Mouse (Mus musculus): ENCODE results near the gene Hoxc6. TPM values are rescaled to one million over a fixed set of nuclear protein-coding genes. Genes with fewer than 3 reads are reported as not detected.

The Hoxc6 gene
- polyA plus RNA-seq, 1 experiment from 2014 or later, result 0.25 TPM

- ATAC-seq (ENCODE audit: extremely low read depth, insufficient number of reproducible peaks, low FRiP score, low TSS enrichment), result no peak
- under 1% methylated on average over 88 of the region's 88 CpGs for WGBS
- peak overlapping the region; percentile 42 for H3K4me3 ChIP-seq
- H3K4me1 ChIP-seq, result peaks cover 13% of the 10 kb centered on the region
- no peaks in the 10 kb centered on the region for H3K9me3 ChIP-seq
- H3K27me3 ChIP-seq (replicated peaks), result peaks cover 100% of the 10 kb centered on the region
- H3K4me2 ChIP-seq, result peak overlapping the region; percentile 62
- H3K27ac ChIP-seq (replicated peaks), result no peak overlapping the region
- H3K36me3 ChIP-seq, result no peaks in the 10 kb centered on the region
- no peak overlapping the region for H3K9ac ChIP-seq
Observed at GRCm38 (mm10) chr15:102981379-102982288, 16.4 kb upstream of the Hoxc6 start.

GRCm38 (mm10) chr15:102983716-102984115, 14.3 kb upstream of the Hoxc6 start:
- no peak overlapping the region for H3K4me3 ChIP-seq
- H3K9ac ChIP-seq, result no peak overlapping the region
- no peak for ATAC-seq (ENCODE audit: extremely low read depth, insufficient number of reproducible peaks, low FRiP score, low TSS enrichment)
- no peak overlapping the region for H3K27ac ChIP-seq (replicated peaks)
- 1% methylated on average over 12 of the region's 12 CpGs for WGBS
- H3K9me3 ChIP-seq, result no peaks in the 10 kb centered on the region
- H3K36me3 ChIP-seq, result no peaks in the 10 kb centered on the region
- H3K4me1 ChIP-seq, result peaks cover 8% of the 10 kb centered on the region
- no peak overlapping the region for H3K4me2 ChIP-seq
- peaks cover 100% of the 10 kb centered on the region for H3K27me3 ChIP-seq (replicated peaks)

- WGBS, result 2% methylated on average over 10 of the region's 10 CpGs
- ATAC-seq (ENCODE audit: extremely low read depth, insufficient number of reproducible peaks, low FRiP score, low TSS enrichment), result no peak
- Histone ChIP-seq H3K9me3 (no peaks in the 10 kb centered on the region), H3K27ac (replicated peaks) (no peak overlapping the region), H3K9ac (no peak overlapping the region), H3K4me2 (no peak overlapping the region), H3K4me1 (peaks cover 8% of the 10 kb centered on the region), H3K36me3 (no peaks in the 10 kb centered on the region), H3K4me3 (no peak overlapping the region), H3K27me3 (replicated peaks) (peaks cover 100% of the 10 kb centered on the region)
Observed at GRCm38 (mm10) chr15:102984521-102984920, 13.5 kb upstream of the Hoxc6 start.

GRCm38 (mm10) chr15:102984925-102985324, 13.1 kb upstream of the Hoxc6 start:
- WGBS, result 7% methylated on average over 3 of the region's 3 CpGs
- Histone ChIP-seq H3K4me1 (peaks cover 8% of the 10 kb centered on the region), H3K4me2 (no peak overlapping the region), H3K36me3 (no peaks in the 10 kb centered on the region), H3K9me3 (no peaks in the 10 kb centered on the region), H3K4me3 (no peak overlapping the region), H3K27me3 (replicated peaks) (peaks cover 100% of the 10 kb centered on the region), H3K27ac (replicated peaks) (no peak overlapping the region), H3K9ac (no peak overlapping the region)
- no peak for ATAC-seq (ENCODE audit: extremely low read depth, insufficient number of reproducible peaks, low FRiP score, low TSS enrichment)

GRCm38 (mm10) chr15:102987124-102987833, 10.8 kb upstream of the Hoxc6 start:
- ATAC-seq (ENCODE audit: extremely low read depth, insufficient number of reproducible peaks, low FRiP score, low TSS enrichment), result no peak
- no peak overlapping the region for H3K4me3 ChIP-seq
- WGBS, result 3% methylated on average over 21 of the region's 21 CpGs

GRCm38 (mm10) chr15:102988078-102988477, 10.0 kb upstream of the Hoxc6 start:
- no peaks in the 10 kb centered on the region for H3K36me3 ChIP-seq
- H3K4me2 ChIP-seq, result no peak overlapping the region
- no peak for ATAC-seq (ENCODE audit: extremely low read depth, insufficient number of reproducible peaks, low FRiP score, low TSS enrichment)
- no peak overlapping the region for H3K4me3 ChIP-seq
- WGBS, result 16% methylated on average over 5 of the region's 5 CpGs
- no peak overlapping the region for H3K27ac ChIP-seq (replicated peaks)
- no peak overlapping the region for H3K9ac ChIP-seq
- H3K9me3 ChIP-seq, result no peaks in the 10 kb centered on the region
- peaks cover 100% of the 10 kb centered on the region for H3K27me3 ChIP-seq (replicated peaks)
- peaks cover 5% of the 10 kb centered on the region; the same call in 1 of the 2 replicates for H3K4me1 ChIP-seq

More at GRCm38 (mm10) chr15:102987124-102987833, 10.8 kb upstream of the Hoxc6 start:
- Histone ChIP-seq H3K27ac (replicated peaks) (no peak overlapping the region), H3K27me3 (replicated peaks) (peaks cover 100% of the 10 kb centered on the region), H3K36me3 (no peaks in the 10 kb centered on the region), H3K4me1 (peaks cover 5% of the 10 kb centered on the region; the same call in 1 of the 2 replicates), H3K9me3 (no peaks in the 10 kb centered on the region), H3K9ac (no peak overlapping the region), H3K4me2 (no peak overlapping the region)

GRCm38 (mm10) chr15:102990461-102991397, 7.3 kb upstream of the Hoxc6 start, which contains the start of gene Hoxc8:
Gene Hoxc8, plus strand, starts transcription at chr15:102990607.
- H3K36me3 ChIP-seq, result no peaks in the 10 kb centered on the region
- peak within 1 kb of the TSS; percentile 24 for H3K4me3 ChIP-seq
- H3K27ac ChIP-seq (replicated peaks), result no peak within 1 kb of the TSS
- no peak for ATAC-seq (ENCODE audit: extremely low read depth, insufficient number of reproducible peaks, low FRiP score, low TSS enrichment)
- H3K4me2 ChIP-seq, result peak within 1 kb of the TSS; percentile 40
- H3K9me3 ChIP-seq, result no peaks in the 10 kb centered on the region
- H3K4me1 ChIP-seq, result peaks cover 5% of the 10 kb centered on the region; the same call in 1 of the 2 replicates
- H3K9ac ChIP-seq, result no peak within 1 kb of the TSS
- peaks cover 99% of the 10 kb centered on the region for H3K27me3 ChIP-seq (replicated peaks)
- WGBS, result 2% methylated on average over 69 of the region's 69 CpGs

- ATAC-seq (ENCODE audit: extremely low read depth, insufficient number of reproducible peaks, low FRiP score, low TSS enrichment), result no peak
- Histone ChIP-seq H3K27me3 (replicated peaks) (peaks cover 99% of the 10 kb centered on the region), H3K4me1 (peaks cover 5% of the 10 kb centered on the region; the same call in 1 of the 2 replicates), H3K4me3 (no peak overlapping the region), H3K9me3 (no peaks in the 10 kb centered on the region), H3K27ac (replicated peaks) (no peak overlapping the region), H3K9ac (no peak overlapping the region), H3K36me3 (no peaks in the 10 kb centered on the region), H3K4me2 (no peak overlapping the region)
- whole genome bisulfite sequencing, result 3% methylated on average over 7 of the region's 7 CpGs
Observed at GRCm38 (mm10) chr15:102991782-102992181, 6.3 kb upstream of the Hoxc6 start.

GRCm38 (mm10) chr15:102992206-102992605, 5.9 kb upstream of the Hoxc6 start:
- H3K4me3 ChIP-seq, result no peak overlapping the region
- H3K4me2 ChIP-seq, result no peak overlapping the region
- no peak overlapping the region for H3K9ac ChIP-seq
- no peaks in the 10 kb centered on the region for H3K9me3 ChIP-seq
- no peaks in the 10 kb centered on the region for H3K36me3 ChIP-seq
- no peak overlapping the region for H3K27ac ChIP-seq (replicated peaks)
- H3K4me1 ChIP-seq, result peaks cover 5% of the 10 kb centered on the region; the same call in 1 of the 2 replicates
- peaks cover 99% of the 10 kb centered on the region for H3K27me3 ChIP-seq (replicated peaks)
- 1% methylated on average over 11 of the region's 11 CpGs for whole genome bisulfite sequencing
- ATAC-seq (ENCODE audit: extremely low read depth, insufficient number of reproducible peaks, low FRiP score, low TSS enrichment), result no peak

GRCm38 (mm10) chr15:102992863-102993262, 5.2 kb upstream of the Hoxc6 start:
- H3K36me3 ChIP-seq, result no peaks in the 10 kb centered on the region
- H3K9ac ChIP-seq, result no peak overlapping the region
- H3K4me2 ChIP-seq, result no peak overlapping the region
- peaks cover 5% of the 10 kb centered on the region; the same call in 1 of the 2 replicates for H3K4me1 ChIP-seq
- WGBS, result 4% methylated on average over 3 of the region's 3 CpGs
- no peak overlapping the region for H3K27ac ChIP-seq (replicated peaks)
- H3K4me3 ChIP-seq, result no peak overlapping the region
- ATAC-seq (ENCODE audit: extremely low read depth, insufficient number of reproducible peaks, low FRiP score, low TSS enrichment), result no peak
- peaks cover 99% of the 10 kb centered on the region for H3K27me3 ChIP-seq (replicated peaks)
- H3K9me3 ChIP-seq, result no peaks in the 10 kb centered on the region

All from heart, embryonic 13.5 days (tissue).